Mouse (Mus musculus) left cerebral cortex, postnatal 25 days (tissue): Measurements from ENCODE around the gene Trip12. TPM values are rescaled to one million over a fixed set of nuclear protein-coding genes. Genes with fewer than 3 reads are reported as not detected.
A peak's percentile ranks its signal among the peaks of the same experiment; 100 is the strongest.

Experiments used
- DNase-seq, 2 experiments: peaks; one replicate each; pipeline ENCODE4 v3.0.0; 2022; ENCODE audit warnings: low spot score in 2 of 2, mixed read lengths in 1 of 2
- intact Hi-C: fragments of 180-260 bp; cut with DNase I; formaldehyde crosslinking; loops from one replicate; pipeline ENCODE4 v1.15.1; 2025
- total RNA-seq, 2 experiments: library from RNA; stranded (reverse); gene quantifications; 2 replicates each; pipeline ENCODE4 v1.2.3; 2021

Gene Trip12
- 100 to 1,000 TPM; 194 to 196 TPM for total RNA-seq

DNA sequence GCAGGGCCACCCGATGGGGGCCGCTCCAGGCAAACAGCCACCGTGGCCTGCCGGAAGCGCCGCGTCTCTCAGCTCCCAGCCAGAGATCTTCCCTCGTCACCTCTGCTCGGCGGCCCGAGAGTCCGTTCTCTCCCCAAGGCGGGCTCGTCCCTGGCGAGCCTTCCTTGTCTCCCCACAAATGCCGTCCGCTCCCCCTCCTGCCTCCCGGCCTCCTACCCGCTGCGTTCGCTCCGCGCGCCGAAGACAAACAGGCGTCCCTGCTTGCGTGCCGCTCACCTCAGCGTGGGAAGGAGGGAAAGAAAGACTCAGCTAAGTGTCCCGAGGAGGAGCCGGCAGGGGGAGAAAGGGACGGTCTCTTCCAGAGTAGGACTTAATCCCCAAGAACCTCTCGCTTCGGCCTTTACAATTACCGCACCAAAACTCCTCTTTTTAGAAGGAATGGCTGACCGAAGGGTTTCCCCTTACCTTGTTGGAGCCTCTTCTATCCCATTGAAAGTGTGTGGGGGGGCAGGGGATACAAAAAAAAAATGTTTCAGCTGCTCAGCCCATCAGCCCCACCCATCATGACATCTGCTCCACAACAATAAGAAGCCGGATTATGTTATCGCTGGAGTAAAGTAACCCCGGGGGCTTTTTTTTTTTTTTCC, at the start of gene Trip12:
Gene Trip12, minus strand, starts transcription at position 499 of the 647 bp plus-strand sequence.
- intact Hi-C loops = no loop called here
- no peak for DNase-seq

DNA sequence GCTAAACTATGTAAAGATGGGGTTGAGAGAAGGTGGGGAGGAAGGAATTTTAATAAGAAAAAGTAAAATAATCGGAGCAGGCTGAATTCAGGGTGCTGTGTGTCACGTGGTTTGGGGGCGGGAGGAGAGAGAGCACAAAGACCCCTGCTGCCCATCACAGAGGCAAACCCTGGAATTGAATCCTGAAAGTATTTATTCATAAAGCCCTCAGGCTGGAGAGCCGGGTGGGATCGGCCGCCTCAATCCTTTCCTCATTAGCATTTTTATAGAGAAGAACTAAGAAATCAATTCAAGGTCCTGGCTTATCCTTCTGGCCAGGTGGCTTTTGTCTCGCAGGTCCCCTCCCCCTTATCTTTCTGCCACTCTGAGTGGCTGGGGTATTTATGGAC, 49.7 kb upstream of the Trip12 start:
- no peak for DNase-seq
- intact Hi-C loops = no loop called here

DNA sequence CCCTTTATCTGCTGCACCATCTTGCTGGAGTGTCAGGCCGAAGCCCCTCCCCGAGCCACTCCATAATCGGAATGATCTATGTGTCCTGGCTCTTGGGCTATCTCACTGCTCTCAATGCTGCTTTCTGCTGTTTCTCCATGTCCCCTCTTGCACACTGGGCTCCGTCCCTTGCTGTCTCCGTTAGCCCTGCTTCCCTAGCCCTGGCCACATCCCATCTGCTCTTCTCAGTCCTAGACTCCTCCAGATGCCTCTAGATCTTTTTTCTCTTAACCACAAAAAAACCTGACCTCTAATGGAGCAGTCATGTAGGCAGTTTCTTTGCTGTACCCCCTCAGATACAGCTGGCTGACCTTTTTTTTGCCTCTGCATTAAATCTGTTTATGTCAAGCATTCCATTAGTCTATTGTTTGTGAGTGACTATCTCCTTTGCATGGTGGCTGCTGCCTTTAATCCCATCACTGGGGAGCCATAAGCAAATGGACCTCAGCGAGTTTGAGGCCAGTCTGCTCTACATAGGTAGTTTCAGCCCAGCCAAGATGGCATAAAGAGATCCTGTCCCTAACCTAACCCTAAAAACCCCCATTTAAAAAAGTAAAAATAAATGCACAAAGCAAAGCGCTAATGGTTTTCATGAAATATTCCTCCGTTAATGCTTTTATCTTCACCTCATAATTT, 49.2 kb upstream of the Trip12 start:
- intact Hi-C loops = no loop called here
- DNase-seq = no peak

DNA sequence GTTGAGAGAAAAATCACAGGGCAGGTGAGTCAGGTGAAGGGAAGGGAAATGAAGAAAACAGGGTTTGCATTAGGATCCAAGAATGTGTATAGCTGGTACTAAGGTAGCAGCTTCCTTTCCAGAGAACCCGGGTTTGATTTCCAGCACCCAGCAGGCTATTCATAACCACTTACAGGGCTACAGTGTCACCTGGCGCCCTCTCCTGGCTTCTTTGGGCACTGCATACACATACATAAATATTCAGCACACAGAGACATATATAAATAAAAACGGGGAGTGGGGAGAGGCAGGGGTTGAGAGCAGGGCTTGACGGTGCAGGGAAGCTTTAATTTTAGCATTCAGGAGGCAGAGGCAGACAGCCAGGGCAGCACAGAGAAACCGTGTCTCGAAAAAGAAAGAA, 45.6 kb upstream of the Trip12 start:
- intact Hi-C loops = no loop called here
- no peak for DNase-seq

- intact Hi-C loops = no loop called here
- no peak for DNase-seq
These were observed 44.9 kb upstream of the Trip12 start for GRCm38 (mm10) chr1:84885174-84885573.

DNA sequence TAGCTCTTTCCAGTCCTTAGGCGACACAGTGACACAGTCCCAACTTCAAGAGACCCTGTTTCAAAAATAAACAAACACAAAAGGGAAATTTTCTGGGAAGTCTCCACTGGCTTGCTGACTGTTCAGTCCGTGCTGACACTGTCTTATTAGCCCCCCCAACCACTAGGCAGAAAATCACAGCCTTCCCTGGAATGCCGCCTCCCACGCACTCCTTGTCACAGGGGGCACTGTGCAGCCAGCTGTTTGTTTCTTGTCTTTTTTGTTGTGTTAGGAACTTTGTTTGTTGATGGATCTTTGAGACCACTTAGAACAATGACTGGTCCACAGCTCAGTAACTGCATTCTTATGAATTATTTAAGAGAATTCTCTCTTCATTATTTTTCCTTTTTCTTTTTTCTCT, 43.6 kb upstream of the Trip12 start:
- intact Hi-C loops = no loop called here
- no peak for DNase-seq

DNA sequence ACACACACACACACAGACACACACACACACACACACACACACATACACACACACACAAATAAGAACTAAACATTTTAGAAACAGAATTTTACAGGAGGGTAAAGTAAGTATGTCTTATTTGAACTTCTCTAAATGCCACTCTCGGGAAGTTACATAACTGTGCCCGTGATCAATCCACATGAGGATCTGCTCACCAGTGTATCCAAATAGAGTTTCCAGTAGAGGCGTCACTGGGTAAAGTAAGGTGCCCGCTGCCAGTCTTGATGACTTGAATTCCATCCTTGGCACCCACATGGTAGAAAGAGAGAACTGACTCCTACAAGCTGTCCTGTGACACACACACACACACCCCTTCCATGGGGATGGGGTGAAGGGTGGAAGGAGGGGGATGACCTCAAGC, 42.6 kb upstream of the Trip12 start:
- intact Hi-C loops = no loop called here

DNA sequence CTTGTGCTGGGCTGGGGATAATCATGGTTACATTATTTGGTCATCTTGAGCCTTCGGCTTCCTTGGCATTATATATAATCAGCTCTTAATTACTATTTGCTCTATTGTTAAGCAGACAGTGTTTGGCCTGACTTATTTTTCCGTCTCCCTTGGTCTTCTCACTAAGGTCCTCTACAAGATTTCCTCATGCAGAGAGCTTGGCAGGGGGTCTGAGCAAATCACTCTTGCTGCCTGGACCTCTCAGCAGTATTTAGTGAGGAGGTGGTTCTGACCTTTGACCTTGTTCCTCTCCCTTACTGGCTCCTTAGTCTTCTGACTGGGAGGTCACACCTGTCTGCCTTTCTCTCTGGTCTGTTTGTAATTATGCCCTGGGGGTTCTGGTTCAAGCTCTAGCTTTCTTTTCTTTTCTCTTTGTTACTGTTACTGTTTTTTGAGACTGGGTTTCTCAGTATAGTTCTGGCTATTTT, 41.8 kb upstream of the Trip12 start:
- intact Hi-C loops = no loop called here
- DNase-seq = no peak

More for the DNA sequence above, 42.6 kb upstream of the Trip12 start:
- peak in 1 of 2 experiments; percentile 4 for DNase-seq

DNA sequence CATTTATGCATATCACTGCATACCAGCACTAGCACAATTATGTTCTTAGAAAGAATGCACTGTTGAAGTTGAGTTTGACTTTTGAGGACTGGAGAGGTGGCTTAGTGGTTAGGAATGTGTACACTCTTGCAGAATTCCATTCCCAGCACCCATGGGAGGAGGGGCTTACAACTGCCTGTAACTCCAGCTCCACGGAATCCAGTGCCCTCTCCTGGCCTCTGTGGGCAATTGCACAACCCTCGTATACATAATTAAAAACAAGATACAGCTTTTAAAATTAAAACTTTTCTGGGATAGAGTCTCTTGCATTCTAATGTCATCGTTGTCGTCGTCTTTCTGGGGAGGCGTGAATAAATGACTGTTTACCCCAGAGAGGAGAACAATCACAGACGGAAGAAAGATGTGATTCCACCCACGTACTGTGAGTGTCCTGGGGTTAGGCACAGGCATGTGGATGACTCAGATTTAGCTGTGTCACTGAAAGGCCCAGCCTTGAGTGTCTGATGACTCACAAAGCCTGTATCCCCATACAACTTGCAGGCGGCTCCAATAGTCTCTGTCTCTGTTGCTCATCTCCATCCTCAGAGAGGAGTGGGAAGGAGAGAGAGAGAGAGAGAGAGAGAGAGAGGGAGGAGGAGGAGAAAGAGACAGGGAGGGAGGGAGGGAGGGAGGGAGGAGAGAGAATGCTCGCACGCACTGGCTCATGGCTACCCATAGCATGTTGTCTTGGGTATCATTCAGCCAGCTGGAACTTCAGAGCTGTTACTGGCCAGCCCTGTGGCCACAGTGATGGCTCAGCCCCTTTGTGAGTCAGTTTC, 41.1 kb upstream of the Trip12 start:
- peak; percentile 26 to 81 for DNase-seq
- intact Hi-C loops = no loop called here

GRCm38 (mm10) chr1:84879571-84880120, 39.3 kb upstream of the Trip12 start:
- DNase-seq = no peak
- intact Hi-C loops = no loop called here

DNA sequence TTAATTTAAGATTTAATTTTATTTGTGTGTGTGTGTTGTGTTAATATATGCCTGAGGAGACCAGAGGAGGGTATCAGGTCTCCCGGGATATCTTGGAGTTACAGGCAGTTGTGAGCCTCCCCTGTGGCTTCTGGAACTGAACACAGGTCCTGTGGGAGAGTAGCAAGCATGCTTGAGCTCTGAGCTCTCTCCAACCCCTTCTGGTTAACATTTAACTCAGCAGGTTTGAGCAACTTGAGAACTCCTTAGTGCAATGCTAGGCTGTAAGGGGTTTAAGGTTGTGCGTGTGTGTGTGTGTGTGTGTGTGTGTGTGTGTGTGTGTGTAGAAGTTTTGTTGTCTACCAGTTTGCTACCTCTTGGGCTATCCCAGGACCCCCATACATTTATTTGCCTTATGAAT, 37.3 kb upstream of the Trip12 start:
- intact Hi-C loops = no loop called here
- no peak for DNase-seq

- DNase-seq = no peak
- intact Hi-C loops = no loop called here
These were observed 32.6 kb upstream of the Trip12 start for GRCm38 (mm10) chr1:84872939-84873338.

GRCm38 (mm10) chr1:84872105-84872504, 31.8 kb upstream of the Trip12 start:
- no peak for DNase-seq
- intact Hi-C loops = no loop called here

GRCm38 (mm10) chr1:84871131-84871530, 30.8 kb upstream of the Trip12 start:
- intact Hi-C loops = no loop called here
- DNase-seq = no peak

DNA sequence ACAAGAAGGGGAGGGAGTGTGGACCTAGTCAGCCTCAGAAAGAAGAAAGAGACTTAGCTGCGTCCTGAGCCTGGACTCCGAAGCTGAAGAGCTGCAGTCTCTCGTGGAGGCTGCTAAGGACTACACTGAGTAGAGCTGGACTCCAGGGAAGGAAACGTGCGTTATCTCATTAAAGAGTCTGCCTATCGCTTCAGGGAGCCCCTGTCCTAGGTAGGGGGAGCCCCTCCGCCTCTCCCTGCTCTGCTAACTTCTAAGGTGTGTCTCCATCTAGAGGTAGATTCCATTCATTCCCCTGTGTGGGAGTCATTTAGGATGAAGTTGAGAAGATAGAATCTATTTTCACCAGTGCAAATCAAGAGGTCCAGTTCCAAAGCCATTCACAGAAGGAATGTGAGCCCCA, 29.2 kb upstream of the Trip12 start:
- intact Hi-C loops = no loop called here
- DNase-seq = no peak

- no peak for DNase-seq
- intact Hi-C loops = no loop called here
These were observed 28.5 kb upstream of the Trip12 start for GRCm38 (mm10) chr1:84868841-84869240.

GRCm38 (mm10) chr1:84868311-84868710, 28.0 kb upstream of the Trip12 start:
- intact Hi-C loops = no loop called here
- no peak for DNase-seq

DNA sequence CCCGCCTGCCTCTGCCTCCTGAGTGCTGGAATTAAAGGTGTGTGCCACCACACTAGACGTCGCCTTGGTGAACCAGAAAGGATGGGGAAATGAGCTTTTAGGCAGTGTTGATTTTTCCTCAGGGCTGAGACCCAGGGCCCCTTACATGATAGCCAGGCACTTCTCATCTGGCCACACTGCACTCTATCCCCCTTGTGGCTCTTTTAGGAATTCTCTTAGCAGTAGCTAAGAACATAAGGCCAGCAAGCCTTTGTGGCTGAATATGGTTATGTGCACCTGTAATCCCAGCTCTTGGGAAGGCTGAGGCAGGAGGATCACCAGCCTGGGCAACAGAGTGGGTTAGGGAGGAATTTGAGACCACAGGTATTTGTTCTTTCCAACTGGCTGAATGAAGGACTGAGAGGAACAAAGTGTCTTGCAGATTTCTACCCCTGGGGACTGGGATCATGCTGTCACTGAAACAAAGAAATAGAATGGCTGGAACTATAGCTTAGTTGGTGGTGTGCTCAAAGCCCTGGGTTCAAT, 26.5 kb upstream of the Trip12 start:
- DNase-seq = no peak
- intact Hi-C loops = no loop called here

GRCm38 (mm10) chr1:84866231-84866630, 25.9 kb upstream of the Trip12 start:
- no peak for DNase-seq
- intact Hi-C loops = no loop called here

DNA sequence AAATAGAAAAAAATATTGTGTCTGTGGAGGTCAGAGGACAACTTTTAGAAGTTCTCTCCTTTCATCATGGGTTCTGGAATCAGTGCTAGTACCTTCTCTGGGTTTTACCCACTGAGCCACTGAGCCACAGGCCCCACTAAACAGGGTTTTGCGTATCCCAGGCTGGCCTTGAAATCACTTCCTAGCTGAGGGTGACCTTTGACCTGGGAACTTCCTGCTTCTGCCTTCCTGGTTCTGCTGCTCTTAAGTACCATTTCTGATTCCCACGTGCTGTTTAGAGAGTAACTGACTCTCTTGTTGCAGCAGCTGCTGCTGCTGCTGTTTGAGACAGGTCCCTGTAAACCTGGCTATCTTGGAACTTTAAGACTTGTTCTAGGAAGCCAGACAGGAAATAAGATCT, 24.3 kb upstream of the Trip12 start:
- intact Hi-C loops = no loop called here
- no peak for DNase-seq
